Mouse (Mus musculus) telencephalon, adult 2 months (tissue): Measurements from ENCODE around the gene Mrpl22.

Source experiments
- DNase-seq: peaks from one replicate; pipeline ENCODE4 v3.0.0-alpha.2; 2011; ENCODE audit warnings: low read depth, low spot score

The Mrpl22 gene

GRCm38 (mm10) chr11:58171459-58172091, at the start of gene Mrpl22:
Gene Mrpl22 (plus strand): TSS chr11:58171661.
- DNase-seq = peak; percentile 90

- no peak for DNase-seq
Observed at GRCm38 (mm10) chr11:58123711-58124110, 47.8 kb upstream of the Mrpl22 start.

GRCm38 (mm10) chr11:58125021-58125420, 46.4 kb upstream of the Mrpl22 start:
- no peak for DNase-seq

GRCm38 (mm10) chr11:58126397-58127160, 44.9 kb upstream of the Mrpl22 start:
- peak; percentile 38 for DNase-seq

- DNase-seq = no peak
Observed at GRCm38 (mm10) chr11:58127544-58127943, 43.9 kb upstream of the Mrpl22 start.

GRCm38 (mm10) chr11:58129302-58129843, 42.1 kb upstream of the Mrpl22 start:
- no peak for DNase-seq

GRCm38 (mm10) chr11:58132026-58132425, 39.4 kb upstream of the Mrpl22 start:
- no peak for DNase-seq

GRCm38 (mm10) chr11:58134869-58135268, 36.6 kb upstream of the Mrpl22 start:
- no peak for DNase-seq

GRCm38 (mm10) chr11:58135296-58135695, 36.2 kb upstream of the Mrpl22 start:
- no peak for DNase-seq

- DNase-seq = no peak
Observed at GRCm38 (mm10) chr11:58136677-58137076, 34.8 kb upstream of the Mrpl22 start.

GRCm38 (mm10) chr11:58138821-58139220, 32.6 kb upstream of the Mrpl22 start:
- DNase-seq = no peak

GRCm38 (mm10) chr11:58139466-58139865, 32.0 kb upstream of the Mrpl22 start:
- DNase-seq = no peak

GRCm38 (mm10) chr11:58143704-58144426, 27.6 kb upstream of the Mrpl22 start:
- DNase-seq = peak; percentile 85

- DNase-seq = no peak
Observed at GRCm38 (mm10) chr11:58146241-58146640, 25.2 kb upstream of the Mrpl22 start.

GRCm38 (mm10) chr11:58155458-58155857, 16.0 kb upstream of the Mrpl22 start:
- no peak for DNase-seq

GRCm38 (mm10) chr11:58156871-58157270, 14.6 kb upstream of the Mrpl22 start:
- DNase-seq = no peak

- DNase-seq = no peak
Observed at GRCm38 (mm10) chr11:58165072-58165471, 6.4 kb upstream of the Mrpl22 start.

- no peak for DNase-seq
Observed at GRCm38 (mm10) chr11:58167822-58168166, 3.7 kb upstream of the Mrpl22 start.

- DNase-seq = peak; percentile 68
Observed at GRCm38 (mm10) chr11:58168167-58168915, 3.1 kb upstream of the Mrpl22 start, which contains the start of gene Gemin5. Gene Gemin5 (minus strand): TSS chr11:58168539.

GRCm38 (mm10) chr11:58169666-58170065, 1.8 kb upstream of the Mrpl22 start:
- no peak for DNase-seq

GRCm38 (mm10) chr11:58179563-58179962, 8.1 kb downstream of the Mrpl22 start:
- peak; percentile 92 for DNase-seq
